Mouse (Mus musculus) megakaryocyte, embryonic 14.5 days (primary cell): Measurements from ENCODE around the gene Rbm38.

Experiments
- FLI1 ChIP-seq: IDR thresholded peaks from 2 replicates; pipeline ENCODE4 v1.6.1; 2012; ENCODE audit warnings: low read length, inconsistent platforms, mixed read lengths
- GATA1 ChIP-seq: IDR thresholded peaks from 3 replicates; pipeline ENCODE4 v1.6.1; 2012; ENCODE audit warnings: mixed read lengths, low read length, inconsistent platforms, borderline replicate concordance

GRCm38 (mm10) chr2:173082706-173083105 is 62.4 kb downstream of the Rbm38 start:
- TF ChIP-seq GATA1 (no peak), FLI1 (no peak)
